Mouse (Mus musculus): ENCODE results near the gene Snap47. TPM values are rescaled to one million over a fixed set of nuclear protein-coding genes. Genes with fewer than 3 reads are reported as not detected.
A peak's percentile ranks its signal among the peaks of the same experiment; 100 is the strongest.

Gene Snap47
- total RNA-seq, 2 experiments from 2014 or later, result 359 to 367 TPM

GRCm38 (mm10) chr11:59423010-59423588, 27.9 kb downstream of the Snap47 start:
- no peak for DNase-seq (ENCODE audit: low spot score in 2 of 2)

GRCm38 (mm10) chr11:59421967-59422366, 29.0 kb downstream of the Snap47 start:
- no peak for DNase-seq (ENCODE audit: low spot score in 2 of 2)

DNA sequence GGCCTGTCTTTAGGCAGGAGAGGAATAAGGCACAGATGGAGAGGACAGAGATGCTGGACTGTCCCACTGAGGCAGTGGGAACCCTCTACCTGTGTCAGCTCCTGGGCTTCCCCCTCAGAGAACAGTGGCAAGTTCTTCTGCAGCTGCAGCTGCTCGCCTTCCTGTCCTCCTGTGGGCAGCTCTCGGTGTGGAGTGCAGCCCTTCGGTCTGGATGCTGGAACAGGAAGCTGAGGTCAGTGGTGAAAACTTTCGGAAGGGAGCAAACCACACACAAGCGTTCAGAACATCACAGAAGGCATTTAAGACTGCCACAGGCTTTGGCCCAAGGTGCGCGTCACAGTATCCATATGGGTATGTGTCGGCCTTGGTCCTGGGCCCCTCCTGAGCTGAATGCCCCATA, 29.6 kb downstream of the Snap47 start:
- DNase-seq (ENCODE audit: low spot score in 2 of 2), result no peak

- no peak for DNase-seq (ENCODE audit: low spot score in 2 of 2)
Measured at GRCm38 (mm10) chr11:59418708-59419107, 32.3 kb downstream of the Snap47 start.

- peak in 1 of 2 experiments; percentile 19 for DNase-seq (ENCODE audit: low spot score in 2 of 2)
Measured at GRCm38 (mm10) chr11:59412999-59413863, 37.8 kb downstream of the Snap47 start.

DNA sequence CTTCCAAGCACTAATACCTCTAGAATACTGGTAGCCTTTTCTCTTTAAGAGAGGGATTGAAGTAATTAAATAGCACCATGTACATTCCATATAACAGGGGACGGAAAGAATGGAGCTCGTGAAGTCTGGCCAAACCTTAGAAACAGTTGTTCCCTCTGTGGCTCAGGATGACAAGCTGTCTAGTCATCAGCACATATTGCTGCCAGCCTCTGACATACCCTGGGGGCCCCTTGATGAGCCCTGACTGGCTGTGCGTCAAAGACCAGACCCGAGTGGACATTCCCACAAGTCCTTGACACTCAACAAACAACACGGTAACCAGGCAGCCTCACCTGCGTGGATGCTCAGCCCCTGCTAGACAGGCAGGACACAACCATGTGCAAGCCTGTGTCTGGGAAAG, 38.9 kb downstream of the Snap47 start:
- DNase-seq (ENCODE audit: low spot score in 2 of 2), result no peak

- no peak for DNase-seq (ENCODE audit: low spot score in 2 of 2)
Measured at GRCm38 (mm10) chr11:59410851-59411250, 40.1 kb downstream of the Snap47 start.

- no peak for DNase-seq (ENCODE audit: low spot score in 2 of 2)
Measured at GRCm38 (mm10) chr11:59405761-59406160, 45.2 kb downstream of the Snap47 start.

- DNase-seq (ENCODE audit: low spot score in 2 of 2), result no peak
Measured at GRCm38 (mm10) chr11:59400876-59401275, 50.1 kb downstream of the Snap47 start.

- DNase-seq (ENCODE audit: low spot score in 2 of 2), result no peak
Measured at GRCm38 (mm10) chr11:59399830-59400229, 51.2 kb downstream of the Snap47 start.

DNA sequence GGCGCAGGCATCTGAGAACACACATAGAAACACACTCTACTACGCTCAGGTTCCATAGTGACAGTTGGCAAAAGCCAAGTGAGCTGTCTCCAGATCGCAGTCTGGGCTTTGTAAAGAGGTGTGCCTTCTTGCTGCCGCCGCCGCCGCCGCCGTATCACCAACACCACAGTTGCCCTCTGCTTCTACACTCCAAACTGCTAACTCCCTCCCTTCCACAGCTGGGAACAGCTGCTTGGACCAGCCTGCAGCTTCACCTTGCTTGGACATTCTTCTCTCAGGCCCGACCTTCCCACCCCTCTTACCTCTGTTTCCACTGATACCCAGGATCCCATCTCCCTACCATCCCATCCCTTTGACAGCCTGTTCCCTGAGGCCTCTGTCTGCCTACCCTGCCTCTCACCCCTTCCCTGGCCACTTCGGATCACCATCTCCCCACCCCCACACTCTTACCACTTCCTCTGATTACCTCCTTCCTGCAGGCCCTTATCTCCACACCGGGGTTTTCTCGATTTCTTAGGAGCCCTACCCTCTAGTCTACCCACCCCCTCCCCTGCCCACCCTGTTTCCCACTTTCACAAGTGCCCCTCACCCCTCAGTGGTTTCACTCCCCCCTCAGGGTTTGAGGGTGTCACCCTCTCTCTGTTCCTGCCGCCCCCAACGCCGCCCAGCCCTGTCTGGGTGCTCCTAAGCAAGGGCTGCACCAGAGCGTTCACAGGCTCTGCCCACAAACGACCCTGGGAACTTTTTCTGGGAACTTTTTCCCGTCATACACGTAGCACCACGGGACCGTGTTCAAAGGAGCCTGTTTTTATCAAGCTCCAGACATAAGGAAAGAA, 53.2 kb downstream of the Snap47 start:
- no peak for DNase-seq (ENCODE audit: low spot score in 2 of 2)

DNA sequence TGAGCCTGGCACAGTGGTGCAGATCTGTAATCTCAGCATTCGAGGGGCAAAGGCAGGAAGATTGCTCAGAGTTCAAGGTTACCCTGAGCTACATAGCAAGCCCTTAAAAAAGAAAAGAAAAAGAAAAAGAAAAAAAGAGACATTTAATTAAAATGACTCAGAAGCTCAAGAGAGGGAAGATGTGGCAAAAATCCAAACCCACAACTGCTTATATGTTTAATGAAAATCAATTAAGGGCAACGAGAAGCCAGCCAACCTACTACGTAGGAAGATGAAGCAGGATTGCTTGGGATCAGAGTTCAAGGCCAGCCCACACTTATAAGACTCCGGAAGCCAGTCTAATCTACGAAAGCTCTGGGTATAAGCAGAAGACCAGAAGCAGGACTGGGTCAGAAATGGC, 56.5 kb downstream of the Snap47 start:
- DNase-seq (ENCODE audit: low spot score in 2 of 2), result no peak

DNA sequence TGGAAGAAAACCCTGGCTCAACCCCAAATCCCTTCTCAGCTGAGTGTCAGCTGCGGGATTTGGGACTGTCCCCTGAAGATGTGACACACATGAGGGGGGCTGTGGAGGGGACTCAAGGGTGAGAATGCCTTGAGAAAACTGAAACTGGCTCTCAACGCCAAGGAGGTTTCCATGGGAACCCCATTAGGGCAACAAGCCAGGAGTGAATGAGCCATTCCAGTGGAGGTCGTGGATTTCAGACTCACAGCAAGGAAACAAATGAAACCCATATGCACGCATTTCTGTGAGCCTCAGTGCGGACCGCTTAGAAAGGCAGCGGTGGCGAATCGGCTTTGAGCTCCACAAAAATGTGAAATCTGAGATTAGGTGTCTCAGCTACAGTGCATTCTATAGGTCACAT, 57.4 kb downstream of the Snap47 start:
- DNase-seq (ENCODE audit: low spot score in 2 of 2), result peak in 1 of 2 experiments; percentile 49

DNA sequence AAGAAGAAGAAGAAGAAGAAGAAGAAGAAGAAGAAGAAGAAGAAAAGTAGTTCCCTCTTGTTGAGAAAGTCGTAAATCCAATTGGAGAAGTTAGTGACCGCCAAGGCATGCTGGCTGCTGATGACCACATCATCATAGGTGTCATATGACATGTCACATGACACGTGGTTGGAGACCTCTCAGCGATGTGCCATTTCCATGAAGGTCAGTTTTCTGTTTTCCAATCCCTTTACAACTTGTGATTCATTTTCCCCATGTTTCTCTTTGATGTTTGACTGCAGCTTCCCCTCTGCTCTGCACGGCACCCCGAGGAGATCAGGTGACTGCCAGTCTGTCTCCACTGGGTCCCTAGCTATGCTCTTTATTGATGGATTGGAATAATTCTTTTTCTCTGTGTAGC, 58.7 kb downstream of the Snap47 start:
- DNase-seq (ENCODE audit: low spot score in 2 of 2), result no peak

- DNase-seq (ENCODE audit: low spot score in 2 of 2), result no peak
Measured at GRCm38 (mm10) chr11:59390470-59390869, 60.5 kb downstream of the Snap47 start.

DNA sequence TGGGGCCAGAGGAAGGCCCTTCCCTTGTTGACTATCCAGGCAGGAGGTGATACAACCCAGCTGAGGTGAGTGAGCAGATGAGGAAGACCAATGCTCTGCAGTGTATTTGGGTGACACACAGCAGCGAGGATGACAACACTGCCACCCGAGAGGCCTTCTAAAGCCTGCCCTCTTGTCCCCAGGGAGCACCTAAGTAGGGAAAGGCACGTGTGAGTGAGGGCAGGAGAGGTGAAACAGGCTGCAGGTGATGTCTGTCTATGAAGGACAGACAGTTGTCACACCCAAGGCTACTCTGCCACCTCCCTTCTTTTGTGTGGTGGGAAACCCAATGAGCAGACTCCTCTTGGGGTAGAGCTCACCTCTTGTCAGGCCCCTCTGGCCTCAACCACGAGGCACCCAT, 61.4 kb downstream of the Snap47 start:
- no peak for DNase-seq (ENCODE audit: low spot score in 2 of 2)

- DNase-seq (ENCODE audit: low spot score in 2 of 2), result no peak
Measured at GRCm38 (mm10) chr11:59388806-59389205, 62.2 kb downstream of the Snap47 start.

DNA sequence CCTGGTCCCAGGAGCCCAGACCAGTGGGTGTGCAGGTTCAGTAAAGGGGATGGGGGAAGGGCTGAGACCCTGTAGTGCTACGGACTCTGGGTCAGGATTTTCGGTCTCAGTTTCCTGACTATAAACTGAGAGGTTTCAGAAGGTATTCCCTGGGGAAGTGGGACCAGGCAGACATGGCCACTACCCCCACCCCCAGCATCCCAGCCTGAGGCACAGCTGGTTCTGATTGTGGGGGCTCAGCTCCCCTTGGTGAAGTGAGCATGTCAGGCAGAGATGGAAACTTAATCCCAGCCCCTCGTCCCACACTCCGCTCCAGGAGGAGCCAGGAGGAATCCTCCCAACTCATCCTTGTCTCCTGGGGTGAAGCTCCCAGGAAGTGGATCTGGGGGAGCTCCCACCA, 63.5 kb downstream of the Snap47 start:
- DNase-seq (ENCODE audit: low spot score in 2 of 2), result no peak

DNA sequence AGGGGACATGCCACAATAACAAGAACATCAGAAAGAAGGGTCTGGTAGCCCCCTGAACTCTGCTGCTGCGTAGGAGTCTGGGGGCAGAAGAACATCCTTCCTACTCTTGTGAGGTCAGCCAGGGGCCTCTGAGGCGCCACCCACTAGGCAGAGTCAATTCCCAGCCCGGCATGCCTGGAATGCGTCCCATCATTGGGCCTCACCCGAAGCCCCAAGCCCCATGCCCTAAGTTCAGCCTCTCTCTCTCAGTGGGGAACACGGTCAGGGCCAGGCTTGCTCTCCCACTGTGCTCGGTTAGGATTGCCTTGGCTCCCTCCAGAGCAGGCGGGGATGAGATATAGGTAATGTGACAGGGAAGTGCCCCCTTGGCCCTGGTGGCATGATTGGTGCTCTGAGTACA, 65.9 kb downstream of the Snap47 start:
- no peak for DNase-seq (ENCODE audit: low spot score in 2 of 2)

DNA sequence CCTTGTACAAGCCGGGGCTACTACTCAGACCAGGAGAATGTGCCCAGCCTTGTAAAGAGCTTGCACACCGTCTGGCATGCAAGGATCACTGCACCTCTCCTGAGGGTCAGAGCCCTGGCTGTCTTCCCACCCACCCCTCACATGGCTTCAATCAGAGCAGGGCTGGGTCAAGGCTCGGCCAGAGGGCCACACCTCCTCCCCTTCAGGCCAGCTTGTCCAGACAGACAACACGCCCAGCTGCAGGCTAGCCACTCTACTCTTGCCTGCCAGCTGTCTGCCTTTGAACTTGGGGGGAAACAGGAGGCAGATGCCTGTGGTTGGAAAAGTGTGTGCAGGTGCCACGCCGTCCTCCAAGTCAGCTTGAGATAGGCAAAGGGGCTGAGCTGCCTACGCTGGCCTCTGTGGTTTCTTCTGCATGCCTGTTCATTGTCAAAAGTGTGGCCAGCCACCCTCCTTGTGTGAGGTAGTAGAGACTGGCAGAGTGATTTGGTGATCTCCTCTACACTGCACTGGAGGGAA, 66.5 kb downstream of the Snap47 start:
- no peak for DNase-seq (ENCODE audit: low spot score in 2 of 2)

GRCm38 (mm10) chr11:59379547-59379946, 71.4 kb downstream of the Snap47 start:
- DNase-seq (ENCODE audit: low spot score in 2 of 2), result no peak

GRCm38 (mm10) chr11:59377999-59378398, 73.0 kb downstream of the Snap47 start:
- DNase-seq (ENCODE audit: low spot score in 2 of 2), result no peak

All from layer of hippocampus, adult 18-20 months (tissue).